Mouse (Mus musculus) adrenal gland, adult 2 months (tissue): ENCODE data around the gene Ddx11. TPM values are rescaled to one million over a fixed set of nuclear protein-coding genes. Genes with fewer than 3 reads are reported as not detected.

ENCODE experiments used
- DNase-seq: peaks from one replicate; pipeline ENCODE4 v3.0.0; 2021
- long read RNA-seq: library from polyadenylated mRNA; stranded (forward); transcript quantifications from one replicate; pipeline ENCODE4 v2.0.0, GENCODE M21; 2021
- polyA plus RNA-seq: library from polyadenylated mRNA; depleted of rRNA; stranded (reverse); fragments of >200 nt; gene quantifications from 2 replicates; pipeline ENCODE4 v1.2.3, GENCODE M21; 2012; rRNA removed
- total RNA-seq, 2 experiments: library from RNA; stranded (reverse); gene quantifications; 2 replicates each; pipeline ENCODE4 v1.2.3; 2021

Gene Ddx11
- total RNA-seq (1 to 10 TPM; 2.5 to 4.7 TPM), polyA plus RNA-seq (2.8 and 4.6 TPM in 2 replicates)
- long read RNA-seq, partial matches to known transcripts: 1 of 1 reads
- long read RNA-seq, other reads (novel, unspliced or antisense): 0 of 1 reads

GRCm38 (mm10) chr17:66123066-66123815, at the start of gene Ddx11:
Gene Ddx11 (plus strand): TSS chr17:66123520.
- DNase-seq: peak; percentile 94

- no peak for DNase-seq
Observed at GRCm38 (mm10) chr17:66073971-66074370, 49.3 kb upstream of the Ddx11 start.

- DNase-seq: no peak
Observed at GRCm38 (mm10) chr17:66075827-66076173, 47.5 kb upstream of the Ddx11 start.

GRCm38 (mm10) chr17:66076174-66076927, 47.0 kb upstream of the Ddx11 start:
- DNase-seq: no peak

GRCm38 (mm10) chr17:66076934-66077333, 46.4 kb upstream of the Ddx11 start, which contains the start of gene Ankrd12:
Gene Ankrd12 (minus strand): TSS chr17:66077089.
- DNase-seq: peak; percentile 98

GRCm38 (mm10) chr17:66077437-66077850, 45.9 kb upstream of the Ddx11 start:
- no peak for DNase-seq

GRCm38 (mm10) chr17:66084486-66084885, 38.8 kb upstream of the Ddx11 start:
- DNase-seq: no peak

- DNase-seq: no peak
Observed at GRCm38 (mm10) chr17:66085038-66085437, 38.3 kb upstream of the Ddx11 start.

- DNase-seq: no peak
Observed at GRCm38 (mm10) chr17:66090251-66090650, 33.1 kb upstream of the Ddx11 start.

GRCm38 (mm10) chr17:66091392-66091791, 31.9 kb upstream of the Ddx11 start:
- no peak for DNase-seq

- no peak for DNase-seq
Observed at GRCm38 (mm10) chr17:66092065-66092464, 31.3 kb upstream of the Ddx11 start.

GRCm38 (mm10) chr17:66092664-66093063, 30.7 kb upstream of the Ddx11 start:
- no peak for DNase-seq

GRCm38 (mm10) chr17:66100566-66101379, 22.5 kb upstream of the Ddx11 start:
- DNase-seq: peak; percentile 26

- peak; percentile 96 for DNase-seq
Observed at GRCm38 (mm10) chr17:66101380-66102330, 21.7 kb upstream of the Ddx11 start, which contains the start of gene Ndufv2. Gene Ndufv2 (minus strand): TSS chr17:66101559.

- no peak for DNase-seq
Observed at GRCm38 (mm10) chr17:66104076-66104475, 19.2 kb upstream of the Ddx11 start.

- DNase-seq: peak; percentile 56
Observed at GRCm38 (mm10) chr17:66106601-66107267, 16.6 kb upstream of the Ddx11 start.

- DNase-seq: no peak
Observed at GRCm38 (mm10) chr17:66107466-66107865, 15.9 kb upstream of the Ddx11 start.

- DNase-seq: no peak
Observed at GRCm38 (mm10) chr17:66108198-66108597, 15.1 kb upstream of the Ddx11 start.

- DNase-seq: no peak
Observed at GRCm38 (mm10) chr17:66110746-66111145, 12.6 kb upstream of the Ddx11 start.

- peak; percentile 93 for DNase-seq
Observed at GRCm38 (mm10) chr17:66111402-66111959, 11.8 kb upstream of the Ddx11 start, which contains the start of gene Washc1. Gene Washc1 (plus strand): TSS chr17:66111545.
